Mouse (Mus musculus) erythroblast, embryonic 14.5 days (primary cell): ENCODE results near the gene Rtl9. TPM values are rescaled to one million over a fixed set of nuclear protein-coding genes. Genes with fewer than 3 reads are reported as not detected.

Source experiments
- H3K27me3 ChIP-seq: 2 replicates; pipeline ENCODE4 v1.6.1; 2012; ENCODE audit warnings: inconsistent platforms; ENCODE audit not compliant: control insufficient read depth
- H3K36me3 ChIP-seq: 2 replicates; pipeline ENCODE4 v1.6.1; 2012; ENCODE audit warnings: mild to moderate bottlenecking, inconsistent platforms; ENCODE audit not compliant: control insufficient read depth
- H3K4me1 ChIP-seq: 2 replicates; pipeline ENCODE4 v1.6.1; 2012; ENCODE audit warnings: inconsistent platforms; ENCODE audit not compliant: control insufficient read depth
- H3K4me3 ChIP-seq: replicated peaks from 2 replicates; pipeline ENCODE3; 2012; ENCODE audit warnings: moderate library complexity, mild to moderate bottlenecking, inconsistent platforms
- H3K9me3 ChIP-seq: 2 replicates; pipeline ENCODE4 v1.6.1; 2012; ENCODE audit warnings: low read length, inconsistent platforms, mixed read lengths; ENCODE audit not compliant: control insufficient read depth
- GATA1 ChIP-seq: IDR thresholded peaks from 2 replicates; pipeline ENCODE4 v1.6.1; 2012; ENCODE audit warnings: low read length, inconsistent platforms, mixed read lengths
- TAL1 ChIP-seq: IDR thresholded peaks from 3 replicates; pipeline ENCODE4 v1.6.1; 2012; ENCODE audit warnings: low read length, inconsistent platforms, mixed read lengths
- polyA plus RNA-seq: library from polyadenylated mRNA; stranded (reverse); fragments of >175 nt; gene quantifications from 2 replicates; pipeline ENCODE4 v1.2.3, GENCODE M21; 2012

Rtl9 gene
- polyA plus RNA-seq, 1 experiment, result not detected

DNA sequence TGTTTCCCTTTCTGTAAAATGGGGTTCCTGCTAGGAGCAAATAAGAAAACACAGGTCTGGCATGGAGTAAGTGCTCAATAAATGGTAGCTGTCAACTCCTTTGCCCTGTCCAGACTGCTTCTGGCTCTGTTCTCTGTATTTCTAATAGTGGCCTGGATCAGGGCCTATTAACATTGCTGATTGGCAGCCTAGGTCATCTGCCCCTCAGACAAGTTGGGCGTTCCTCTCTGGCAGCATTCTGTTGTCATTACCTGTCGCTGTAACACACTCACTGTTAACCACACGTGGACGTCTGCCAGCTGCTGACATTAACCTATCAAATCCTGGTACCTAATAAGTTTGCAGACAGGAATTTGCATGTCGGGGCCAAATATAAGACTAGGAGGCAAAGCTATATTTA, 31.8 kb upstream of the Rtl9 start:
- no peak for TF ChIP-seq TAL1
- TF ChIP-seq GATA1, result no peak
- Histone ChIP-seq H3K27me3 (no peaks in the 10 kb centered on the region; the same call in 1 of the 2 replicates), H3K4me3 (no peak overlapping the region), H3K4me1 (no peaks in the 10 kb centered on the region), H3K36me3 (no peaks in the 10 kb centered on the region), H3K9me3 (no peaks in the 10 kb centered on the region)

DNA sequence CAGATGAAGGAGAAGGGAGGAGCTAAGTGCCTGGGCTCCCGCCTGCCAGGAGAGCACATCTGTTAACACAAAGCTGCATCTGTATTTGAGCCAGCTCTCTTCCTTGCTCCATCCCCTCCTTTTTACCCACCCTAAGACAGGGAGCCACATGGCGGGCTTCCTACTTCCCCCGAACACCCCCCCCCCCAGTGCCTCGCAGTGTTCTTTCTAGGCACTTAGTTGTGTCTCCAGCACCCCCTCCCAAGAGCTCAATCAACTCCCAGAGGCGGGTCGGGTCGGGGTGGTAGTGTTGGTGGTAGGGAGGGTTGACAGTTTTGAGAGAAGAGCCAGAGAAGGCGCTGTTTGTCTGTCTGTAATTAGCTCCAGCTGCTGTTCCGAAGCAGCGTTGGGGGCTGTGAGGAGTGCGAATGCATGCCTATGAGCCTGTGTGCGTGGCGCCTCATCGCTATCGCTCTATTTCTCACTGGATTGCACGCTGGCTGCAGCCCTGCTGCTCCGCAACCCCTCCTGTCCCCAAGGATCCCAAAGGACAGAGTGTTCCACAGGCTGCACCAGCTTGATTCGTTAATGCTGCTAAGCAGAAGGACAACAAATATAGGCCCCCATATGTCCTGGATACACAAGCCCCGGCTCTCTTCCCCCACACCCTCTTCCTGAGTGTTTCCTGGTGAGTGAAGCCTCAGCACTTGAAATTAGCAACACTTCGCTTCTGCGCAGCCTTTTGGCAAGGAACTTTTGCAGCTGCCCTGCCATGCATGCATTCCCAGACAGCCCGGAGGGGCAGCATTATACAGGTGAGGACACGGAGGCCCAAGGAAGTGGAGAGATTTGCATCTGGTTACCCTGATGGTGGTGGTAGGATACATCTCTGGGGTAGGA, 18.7 kb upstream of the Rtl9 start:
- no peak for TF ChIP-seq GATA1
- no peak for TF ChIP-seq TAL1
- Histone ChIP-seq H3K27me3 (peaks cover 36% of the 10 kb centered on the region), H3K36me3 (no peaks in the 10 kb centered on the region), H3K9me3 (no peaks in the 10 kb centered on the region), H3K4me3 (no peak overlapping the region), H3K4me1 (no peaks in the 10 kb centered on the region)

DNA sequence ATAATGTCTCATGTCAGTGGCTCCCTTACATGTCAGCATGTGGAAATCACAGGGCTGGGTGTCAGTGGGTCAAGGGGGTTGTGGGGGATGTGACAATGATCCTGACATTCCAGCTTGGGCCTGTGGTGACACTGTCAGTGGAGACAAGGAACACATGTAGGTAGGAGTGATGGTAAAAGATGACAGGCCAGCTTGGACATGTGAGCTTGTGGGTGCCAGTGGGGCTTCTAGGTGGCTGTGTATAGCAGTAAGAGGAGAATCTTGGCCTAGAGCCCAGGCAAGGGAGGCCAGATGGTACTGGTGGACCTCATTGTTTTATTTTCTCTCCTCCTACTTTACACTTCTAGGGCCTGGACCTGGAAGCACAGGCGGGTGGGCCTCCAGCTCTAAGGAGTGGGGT, 16.7 kb upstream of the Rtl9 start:
- Histone ChIP-seq H3K9me3 (no peaks in the 10 kb centered on the region), H3K36me3 (no peaks in the 10 kb centered on the region), H3K27me3 (peaks cover 39% of the 10 kb centered on the region), H3K4me1 (no peaks in the 10 kb centered on the region), H3K4me3 (no peak overlapping the region)
- TF ChIP-seq GATA1 (no peak), TAL1 (no peak)

DNA sequence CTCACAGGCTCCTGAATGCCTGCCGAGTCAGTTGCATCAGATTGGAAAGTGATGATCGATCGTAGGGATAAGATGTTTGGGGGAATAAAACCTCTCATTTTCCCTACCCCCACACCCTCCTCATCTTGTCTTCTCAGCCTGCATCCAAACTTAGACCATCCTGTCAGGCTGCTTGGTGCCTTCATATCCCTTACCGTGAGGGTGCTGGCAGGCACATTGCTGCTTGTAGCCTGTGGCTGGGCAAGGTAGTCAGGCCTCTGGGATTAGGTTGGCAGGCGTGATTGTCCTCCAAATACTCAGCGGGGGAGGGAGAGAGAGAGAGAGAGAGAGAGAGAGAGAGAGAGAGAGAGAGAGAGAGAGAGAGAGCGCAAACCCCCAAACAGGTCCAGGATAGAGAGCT, 11.2 kb upstream of the Rtl9 start:
- peaks cover 6% of the 10 kb centered on the region; the same call in 1 of the 2 replicates for H3K27me3 ChIP-seq
- no peak overlapping the region for H3K4me3 ChIP-seq

DNA sequence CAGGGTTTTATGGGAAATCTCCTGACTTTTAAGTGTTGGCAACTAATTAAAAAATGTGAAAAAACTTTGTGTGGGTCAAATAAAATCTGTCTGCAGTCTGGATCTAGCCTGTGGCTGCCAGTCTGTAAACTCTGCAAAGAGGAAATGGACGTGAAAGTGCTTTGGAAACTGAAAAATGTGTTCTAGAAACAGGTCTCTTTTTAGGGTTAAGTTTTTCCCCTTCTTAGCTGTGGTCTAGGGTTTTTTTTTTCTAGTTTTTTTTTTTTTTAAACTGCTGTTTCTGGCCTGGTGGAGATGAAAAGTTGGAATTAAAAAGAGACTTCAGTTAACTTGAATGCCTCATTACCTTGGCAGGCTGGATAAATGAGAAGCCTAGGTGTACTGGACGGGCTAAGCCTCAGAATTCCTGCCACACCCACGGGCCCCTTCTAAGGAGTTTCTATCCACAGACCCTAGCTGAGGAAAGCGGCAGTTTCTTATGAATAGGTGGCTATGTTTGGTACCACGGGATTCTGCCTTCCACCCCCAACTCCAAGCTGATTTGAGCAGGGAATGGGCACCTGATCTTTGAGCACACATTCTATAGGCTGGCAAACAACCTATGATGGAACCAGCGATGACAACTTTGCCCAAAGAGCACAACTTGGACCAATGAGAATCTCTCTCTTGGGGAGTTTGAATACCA, 8.3 kb upstream of the Rtl9 start:
- TF ChIP-seq GATA1 (no peak), TAL1 (no peak)
- no peaks in the 10 kb centered on the region for H3K9me3 ChIP-seq
- H3K27me3 ChIP-seq, result peaks cover 3% of the 10 kb centered on the region; the same call in 1 of the 2 replicates
- no peaks in the 10 kb centered on the region for H3K4me1 ChIP-seq
- no peaks in the 10 kb centered on the region for H3K36me3 ChIP-seq
- no peak overlapping the region for H3K4me3 ChIP-seq

More for the DNA sequence above, 11.2 kb upstream of the Rtl9 start:
- no peaks in the 10 kb centered on the region for H3K9me3 ChIP-seq
- TF ChIP-seq GATA1 (no peak), TAL1 (no peak)
- no peaks in the 10 kb centered on the region for H3K36me3 ChIP-seq
- H3K4me1 ChIP-seq, result no peaks in the 10 kb centered on the region

DNA sequence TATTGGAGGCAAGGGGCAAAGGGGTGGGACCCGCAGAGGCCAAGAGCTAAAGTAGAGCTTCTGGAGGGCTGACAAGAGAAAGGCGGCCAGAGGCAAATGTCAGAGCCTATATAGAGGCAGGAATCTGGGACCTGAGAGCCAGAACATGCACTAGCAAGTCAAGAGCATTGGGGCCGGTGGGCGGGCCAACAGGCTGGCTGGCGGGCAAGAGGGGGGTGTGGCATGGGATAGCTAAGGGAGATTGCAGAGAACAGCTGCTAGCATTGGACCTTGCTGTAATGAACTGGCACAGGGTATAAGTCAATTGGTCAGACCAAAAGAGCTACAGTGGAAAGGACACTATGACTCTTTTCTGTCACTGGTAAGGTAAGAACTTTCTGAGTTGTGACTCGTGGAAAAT, 1.8 kb upstream of the Rtl9 start:
- Histone ChIP-seq H3K36me3 (no peaks in the 10 kb centered on the region), H3K9me3 (no peaks in the 10 kb centered on the region), H3K4me3 (no peak overlapping the region), H3K4me1 (no peaks in the 10 kb centered on the region), H3K27me3 (no peaks in the 10 kb centered on the region)
- TF ChIP-seq GATA1, result no peak
- no peak for TF ChIP-seq TAL1

DNA sequence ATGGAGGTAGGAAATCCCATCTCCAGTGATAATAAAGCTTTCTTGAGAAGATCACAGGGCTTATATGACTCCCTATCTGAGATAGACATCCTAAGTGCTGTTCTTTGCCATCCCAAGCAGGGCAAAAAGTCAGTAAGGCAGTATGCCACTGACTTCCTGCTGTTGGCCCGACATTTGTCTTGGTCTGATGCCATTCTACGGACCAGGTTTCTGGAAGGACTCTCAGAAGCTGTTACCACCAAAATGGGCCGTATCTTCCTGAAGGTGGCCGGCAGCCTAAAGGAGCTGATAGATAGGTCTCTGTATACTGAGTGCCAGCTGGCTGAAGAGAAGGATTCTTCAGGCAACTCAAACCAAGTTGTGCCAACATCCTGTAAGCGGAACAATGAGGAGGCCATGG, 3.8 kb downstream of the Rtl9 start:
- Histone ChIP-seq H3K36me3 (no peaks in the 10 kb centered on the region), H3K27me3 (no peaks in the 10 kb centered on the region), H3K9me3 (no peaks in the 10 kb centered on the region), H3K4me3 (no peak overlapping the region), H3K4me1 (no peaks in the 10 kb centered on the region)
- TF ChIP-seq GATA1 (no peak), TAL1 (no peak)

DNA sequence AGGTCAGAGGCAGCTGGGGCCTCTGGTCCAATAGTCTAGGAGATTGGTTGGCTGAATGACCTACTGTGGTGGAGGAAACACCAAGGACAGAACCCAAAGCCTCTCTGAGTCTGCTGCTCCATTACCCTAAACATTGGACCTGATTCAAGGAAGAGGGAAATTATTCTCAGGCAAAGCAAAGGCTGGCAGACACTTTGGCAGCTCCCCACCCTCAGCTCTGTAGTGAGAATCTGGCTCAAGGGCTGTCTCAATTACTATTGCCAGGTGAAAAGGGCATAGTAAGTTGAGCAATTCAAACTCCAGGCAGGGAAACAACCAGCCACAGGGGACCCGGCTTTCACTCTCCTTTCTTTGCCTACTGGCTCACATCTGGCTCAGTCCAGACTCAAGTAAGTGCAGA, 6.5 kb downstream of the Rtl9 start:
- Histone ChIP-seq H3K4me1 (no peaks in the 10 kb centered on the region), H3K36me3 (no peaks in the 10 kb centered on the region), H3K9me3 (no peaks in the 10 kb centered on the region), H3K27me3 (no peaks in the 10 kb centered on the region), H3K4me3 (no peak overlapping the region)
- TF ChIP-seq GATA1 (no peak), TAL1 (no peak)

DNA sequence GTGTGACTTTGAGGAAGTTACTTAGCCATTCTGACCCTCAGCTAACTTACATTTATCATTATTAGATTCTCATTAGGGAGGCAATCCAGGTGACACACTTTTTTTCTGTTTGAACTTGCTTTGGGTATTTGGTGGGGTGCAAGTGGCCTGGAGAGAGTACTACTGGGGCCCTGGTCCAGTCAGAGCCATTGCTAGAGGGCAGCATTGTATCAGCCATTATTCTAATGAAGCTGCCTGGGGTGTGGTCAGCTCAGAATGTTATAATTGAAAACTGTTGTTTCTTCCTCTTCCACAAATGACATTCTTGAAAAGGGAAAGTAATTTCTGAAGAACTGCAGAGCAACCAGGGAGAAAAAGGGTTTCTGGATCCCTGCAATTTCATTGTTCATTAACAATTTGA, 13.2 kb downstream of the Rtl9 start:
- no peaks in the 10 kb centered on the region for H3K27me3 ChIP-seq
- H3K4me1 ChIP-seq, result no peaks in the 10 kb centered on the region
- TF ChIP-seq GATA1 (no peak), TAL1 (no peak)
- H3K9me3 ChIP-seq, result no peaks in the 10 kb centered on the region
- H3K36me3 ChIP-seq, result no peaks in the 10 kb centered on the region
- H3K4me3 ChIP-seq, result no peak overlapping the region

Other genes with a start within 250 kb of the Rtl9 start
- gene Ammecr1, start 132.9 kb upstream of the Rtl9 start, polyA plus RNA-seq, result 0.72 and 0.84 TPM in 2 replicates